Mouse (Mus musculus): ENCODE results near the gene Chtop.

Gene Chtop

GRCm38 (mm10) chr3:90508950-90509746 is at the start of gene Chtop:
TSS of gene Chtop (minus strand) at chr3:90509498.
- CTCF ChIA-PET, result no interaction called here

- CTCF ChIA-PET, result no interaction called here
Observed at GRCm38 (mm10) chr3:90555954-90556353, 46.7 kb upstream of the Chtop start.

- CTCF ChIA-PET, result no interaction called here
Observed at GRCm38 (mm10) chr3:90552231-90552630, 42.9 kb upstream of the Chtop start.

GRCm38 (mm10) chr3:90550421-90550790 is 41.1 kb upstream of the Chtop start:
- CTCF ChIA-PET, result no interaction called here

GRCm38 (mm10) chr3:90549676-90550420 is 40.5 kb upstream of the Chtop start:
- CTCF ChIA-PET, result no interaction called here

- CTCF ChIA-PET, result no interaction called here
Observed at GRCm38 (mm10) chr3:90540904-90541303, 31.6 kb upstream of the Chtop start.

GRCm38 (mm10) chr3:90537905-90538296 is 28.6 kb upstream of the Chtop start:
- CTCF ChIA-PET, result no interaction called here

- CTCF ChIA-PET, result interaction anchor here (0.6 kb wide), 1 partner anchor 22 kb away, joined by 5 read pairs; no protein-coding TSS in a partner anchor
Observed at GRCm38 (mm10) chr3:90537141-90537904, 28.0 kb upstream of the Chtop start, which contains the start of gene S100a16. TSS of gene S100a16 (plus strand) at chr3:90537254.

- CTCF ChIA-PET, result no interaction called here
Observed at GRCm38 (mm10) chr3:90535446-90535845, 26.1 kb upstream of the Chtop start.

GRCm38 (mm10) chr3:90531713-90532112 is 22.4 kb upstream of the Chtop start:
- CTCF ChIA-PET, result no interaction called here

- CTCF ChIA-PET, result no interaction called here
Observed at GRCm38 (mm10) chr3:90527291-90527873, 18.1 kb upstream of the Chtop start.

GRCm38 (mm10) chr3:90526580-90526979 is 17.3 kb upstream of the Chtop start, which contains the start of gene S100a14:
TSS of gene S100a14 (plus strand) at chr3:90526856.
- CTCF ChIA-PET, result no interaction called here

GRCm38 (mm10) chr3:90526076-90526475 is 16.8 kb upstream of the Chtop start:
- CTCF ChIA-PET, result no interaction called here

- CTCF ChIA-PET, result interaction anchor here (0.6 kb wide), 1 partner anchor 121 kb away, joined by 3 read pairs; no protein-coding TSS in a partner anchor
Observed at GRCm38 (mm10) chr3:90525421-90525820, 16.1 kb upstream of the Chtop start.

- CTCF ChIA-PET, result no interaction called here
Observed at GRCm38 (mm10) chr3:90517711-90518110, 8.4 kb upstream of the Chtop start.

- CTCF ChIA-PET, result no interaction called here
Observed at GRCm38 (mm10) chr3:90515789-90516188, 6.5 kb upstream of the Chtop start.

GRCm38 (mm10) chr3:90515242-90515641 is 5.9 kb upstream of the Chtop start:
- CTCF ChIA-PET, result no interaction called here

GRCm38 (mm10) chr3:90514691-90515090 is 5.4 kb upstream of the Chtop start:
- CTCF ChIA-PET, result no interaction called here

- CTCF ChIA-PET, result no interaction called here
Observed at GRCm38 (mm10) chr3:90513796-90514590, 4.7 kb upstream of the Chtop start, which contains the start of the genes S100a1 and S100a13. TSS of gene S100a1 (minus strand) at chr3:90514392. TSS of gene S100a13 (plus strand) at chr3:90514435.

- CTCF ChIA-PET, result no interaction called here
Observed at GRCm38 (mm10) chr3:90512948-90513642, 3.8 kb upstream of the Chtop start.

Data from spleen, embryonic (tissue).